Mouse (Mus musculus) activated CD4-positive, CD25-positive, alpha-beta regulatory T cell, adult 4 months (primary cell): ENCODE measurements around the gene Sgcb. TPM values are rescaled to one million over a fixed set of nuclear protein-coding genes. Genes with fewer than 3 reads are reported as not detected.
"Not testable (repeated sequence)": the region's sequence is repeated elsewhere in the genome, so short reads cannot be mapped to it uniquely, and the experiment has no call there.

Experiments used
- ATAC-seq: one replicate; pipeline ENCODE4 v1.8.0; 2017
- polyA plus RNA-seq, 2 experiments: library from polyadenylated mRNA; unstranded; fragments of 100-300 nt; shearing (Covaris generic); gene quantifications; one replicate each; pipeline ENCODE4 v1.2.1; 2017

The Sgcb gene
- polyA plus RNA-seq, 2 experiments from 2014 or later, result 9.7 to 11.0 TPM

- no peak for ATAC-seq
These were observed 15.3 kb downstream of the Sgcb start, which contains the start of gene Lrrc66 for GRCm38 (mm10) chr5:73632291-73632690. Gene Lrrc66, minus strand, starts transcription at chr5:73632526.

- no peak for ATAC-seq
These were observed 16.5 kb downstream of the Sgcb start for GRCm38 (mm10) chr5:73631001-73631558.

- peak; percentile 73 for ATAC-seq
These were observed 17.4 kb downstream of the Sgcb start for GRCm38 (mm10) chr5:73630141-73630540.

DNA sequence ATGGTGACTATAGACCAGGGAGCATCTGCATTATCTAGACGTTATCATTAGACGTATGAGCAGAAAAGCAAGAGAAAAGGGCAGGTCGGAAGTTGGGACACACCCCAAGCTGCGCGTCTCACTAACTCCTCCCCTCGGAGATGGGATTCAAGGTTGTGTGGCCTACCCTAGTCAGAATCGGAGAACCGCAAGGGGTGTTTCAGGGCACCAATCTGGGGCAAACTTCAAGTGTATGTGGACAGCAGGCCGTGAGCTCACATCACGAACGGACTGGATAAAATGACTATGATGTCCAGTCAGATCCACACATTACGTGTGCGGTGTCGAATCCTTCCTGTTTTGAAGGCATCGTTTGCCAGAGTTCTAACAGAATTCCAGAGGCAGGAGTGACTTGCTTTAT, 19.6 kb downstream of the Sgcb start:
- ATAC-seq, result no peak

GRCm38 (mm10) chr5:73627559-73627958, 20.0 kb downstream of the Sgcb start:
- no peak for ATAC-seq

GRCm38 (mm10) chr5:73626842-73627241, 20.7 kb downstream of the Sgcb start:
- no peak for ATAC-seq

DNA sequence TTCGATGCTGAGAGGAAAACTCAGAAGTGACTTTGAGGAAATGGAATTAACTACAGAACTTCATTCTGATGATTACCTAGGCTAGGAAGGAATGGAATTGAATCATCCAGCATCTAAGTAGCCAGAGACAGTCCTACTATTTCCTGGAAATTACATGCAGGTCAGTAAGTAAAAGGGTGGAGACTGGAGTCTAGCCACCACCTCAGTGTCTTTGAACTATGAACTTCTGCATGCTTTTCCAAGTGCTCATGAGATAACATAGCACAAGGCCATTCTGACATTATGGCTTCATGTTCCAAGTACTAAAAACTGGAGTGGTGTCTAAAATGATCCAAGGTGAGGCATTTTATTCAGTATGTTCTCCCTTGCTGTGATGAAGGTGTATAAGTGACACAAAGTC, 22.1 kb downstream of the Sgcb start:
- ATAC-seq, result no peak

GRCm38 (mm10) chr5:73618969-73619368, 28.6 kb downstream of the Sgcb start:
- no peak for ATAC-seq

- ATAC-seq, result no peak
These were observed 32.4 kb downstream of the Sgcb start for GRCm38 (mm10) chr5:73615211-73615610.

DNA sequence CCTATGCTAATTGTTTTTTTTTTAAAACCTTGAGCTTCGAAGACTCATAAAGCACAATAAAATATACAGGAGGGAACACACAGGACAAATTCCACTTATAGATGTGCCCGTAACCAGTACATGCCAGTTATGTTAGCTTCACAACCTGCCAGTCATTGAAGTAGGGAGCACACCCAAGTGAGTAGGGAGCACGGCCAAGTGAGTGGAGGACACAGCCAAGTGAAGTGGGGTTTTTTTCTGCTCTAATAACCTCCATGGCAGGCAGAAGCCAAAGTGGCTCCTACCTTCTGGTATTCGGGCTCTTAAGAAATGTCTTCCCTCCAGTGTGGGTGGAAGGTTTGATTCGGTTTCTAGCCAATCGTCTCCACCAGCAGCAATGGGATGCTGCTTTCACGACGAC, 34.3 kb downstream of the Sgcb start:
- no peak for ATAC-seq

DNA sequence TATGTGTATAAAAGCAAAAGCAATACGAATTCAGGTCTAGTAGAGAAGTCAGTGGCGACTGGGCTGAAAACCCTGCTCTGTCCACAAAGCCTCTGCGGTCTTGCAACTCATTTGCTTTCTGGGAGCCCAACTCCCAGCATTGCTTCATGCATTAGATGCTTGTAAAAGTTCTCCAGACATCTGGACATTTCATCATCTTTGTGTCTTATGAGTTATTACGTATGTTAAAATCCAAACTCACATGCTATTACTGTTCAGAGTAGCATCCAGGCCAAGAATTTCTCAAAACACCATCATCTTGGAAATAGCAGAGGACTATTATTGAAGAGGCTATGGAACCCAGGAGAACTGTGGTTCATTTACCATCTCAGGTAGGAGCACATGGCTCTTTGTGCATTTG, 36.5 kb downstream of the Sgcb start:
- ATAC-seq, result no peak

GRCm38 (mm10) chr5:73604964-73605363, 42.6 kb downstream of the Sgcb start:
- no peak for ATAC-seq

- no peak for ATAC-seq
These were observed 43.0 kb downstream of the Sgcb start for GRCm38 (mm10) chr5:73604542-73604941.

GRCm38 (mm10) chr5:73602865-73603264, 44.7 kb downstream of the Sgcb start:
- no peak for ATAC-seq

GRCm38 (mm10) chr5:73601361-73601763, 46.2 kb downstream of the Sgcb start:
- no peak for ATAC-seq

GRCm38 (mm10) chr5:73599991-73600390, 47.6 kb downstream of the Sgcb start:
- no peak for ATAC-seq

DNA sequence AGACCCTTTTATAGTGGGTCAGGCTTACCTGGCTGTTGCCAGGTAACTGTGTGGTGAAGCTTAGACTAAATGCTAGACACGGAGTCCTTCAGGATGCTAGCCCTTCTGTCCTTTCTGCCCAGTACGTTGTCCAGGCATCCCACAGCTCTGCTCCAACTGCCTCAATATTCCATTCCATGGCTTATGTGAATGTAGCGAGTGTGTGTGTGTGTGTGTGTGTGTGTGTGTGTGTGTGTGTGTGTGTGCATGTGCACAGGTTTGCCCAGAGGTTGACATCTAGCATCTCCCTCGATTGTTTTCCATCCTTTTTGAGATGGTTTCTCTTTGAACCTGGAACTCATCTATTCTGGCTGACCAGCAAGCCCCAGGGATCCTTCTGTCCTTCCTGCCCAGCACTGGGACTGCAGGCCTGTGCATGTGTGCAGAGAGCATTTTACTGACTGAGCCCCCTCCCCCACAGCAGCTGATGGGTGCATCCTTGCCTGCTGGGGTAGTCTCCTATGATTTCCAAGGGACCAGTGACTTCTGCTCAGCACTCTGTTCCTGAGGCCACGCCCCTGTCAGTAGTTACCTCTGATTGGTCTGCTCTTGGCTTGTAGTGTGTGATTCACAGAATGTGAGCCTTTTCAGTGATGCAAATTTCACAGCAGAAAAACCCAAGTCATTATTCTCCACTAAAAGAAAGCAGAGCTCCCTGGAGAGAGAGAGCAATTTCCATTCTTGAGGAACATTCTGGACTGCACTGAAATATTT, 48.5 kb downstream of the Sgcb start:
- ATAC-seq, result no peak

DNA sequence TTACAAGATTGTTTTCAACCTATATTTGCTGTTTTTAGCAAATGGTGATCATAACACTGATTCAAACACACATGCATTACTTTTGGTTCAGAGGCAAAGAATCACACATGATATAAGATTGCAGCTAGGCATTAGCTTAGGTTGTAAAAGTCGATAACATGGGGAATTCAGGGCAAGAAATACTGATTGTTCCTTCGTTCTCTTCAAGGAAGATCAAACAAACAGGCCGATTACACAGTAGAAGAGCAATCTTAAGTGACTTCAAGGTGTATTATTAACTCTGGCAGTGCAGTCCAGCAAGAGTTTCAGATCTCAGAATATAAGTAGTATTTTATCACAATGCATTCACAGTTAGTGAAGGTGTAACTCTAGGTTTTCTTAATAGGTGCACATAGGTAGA, 60.5 kb downstream of the Sgcb start:
- no peak for ATAC-seq

DNA sequence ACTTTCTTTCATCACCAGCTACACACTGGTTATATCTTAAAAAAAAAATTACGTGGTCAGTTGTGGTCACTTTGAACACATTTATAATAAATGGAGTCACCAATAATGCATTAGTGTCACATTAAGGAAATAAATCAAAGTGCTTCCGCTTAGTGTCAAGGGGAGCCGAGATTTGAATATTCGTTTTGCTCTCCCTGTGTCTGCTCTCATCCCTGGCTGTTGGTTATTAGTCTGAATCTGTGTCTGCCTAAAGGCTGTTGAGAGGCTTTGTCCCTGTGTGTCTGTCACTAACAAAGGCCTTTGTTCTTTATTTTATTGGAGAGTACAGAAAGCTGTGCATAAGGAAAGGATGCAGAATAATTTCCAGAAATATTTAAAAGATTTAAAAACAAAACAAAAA, 61.0 kb downstream of the Sgcb start:
- ATAC-seq, result no peak

GRCm38 (mm10) chr5:73585212-73586115, 62.1 kb downstream of the Sgcb start:
- ATAC-seq, result no peak

DNA sequence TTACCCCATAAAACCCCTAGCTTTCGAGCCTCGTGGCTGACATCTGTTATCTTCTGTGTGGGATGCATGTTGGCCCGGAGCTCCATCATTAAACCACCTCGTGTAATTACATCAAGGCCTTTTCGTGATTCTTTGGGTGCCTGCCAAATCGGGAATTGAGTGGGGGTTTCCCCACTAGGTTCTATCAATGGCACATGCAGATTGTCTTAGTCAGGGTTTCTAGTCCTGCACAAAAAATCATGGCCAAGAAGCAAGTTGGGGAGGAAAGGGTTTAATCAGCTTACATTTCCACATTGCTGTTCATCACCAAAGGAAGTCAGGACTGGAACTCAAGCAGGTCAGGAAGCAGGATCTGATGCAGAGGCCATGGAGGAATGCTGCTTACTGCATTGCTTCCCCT, 63.6 kb downstream of the Sgcb start:
- not testable (repeated sequence) for ATAC-seq
